Mouse (Mus musculus): ENCODE data around the gene Adcy3. TPM values are rescaled to one million over a fixed set of nuclear protein-coding genes. Genes with fewer than 3 reads are reported as not detected.

The Adcy3 gene
- total and polyA plus RNA-seq, 3 experiments, result 0.13 to 0.34 (median 0.13) TPM

DNA sequence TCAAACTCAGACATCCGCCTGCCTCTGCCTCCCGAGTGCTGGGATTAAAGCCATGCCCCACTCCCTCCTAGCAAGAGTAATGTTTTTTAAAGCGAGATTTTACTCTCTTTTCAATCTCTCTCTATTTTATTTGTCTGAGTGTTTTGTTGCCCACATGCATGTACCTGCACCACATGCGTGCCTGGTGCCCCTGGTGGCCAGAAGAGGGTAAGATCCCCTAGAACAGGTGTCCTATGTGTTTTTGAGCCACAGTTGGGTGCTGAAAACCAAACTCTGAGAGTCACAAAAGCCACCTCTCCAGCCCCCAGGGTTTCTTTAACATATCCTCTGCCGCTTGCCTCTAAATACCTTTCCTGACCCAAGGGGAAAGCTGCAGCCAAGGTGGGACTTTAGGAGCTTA lies 10.3 kb downstream of the Adcy3 start:
- Histone ChIP-seq H3K36me3 (replicated peaks in 1 of 2; ENCODE audit: control insufficient read depth in 1 of 2, insufficient read depth in 1 of 2, low read length in 1 of 2) (no peaks in the 10 kb centered on the region), H3K9ac (ENCODE audit: insufficient read depth, low read depth) (no peak overlapping the region), H3K27me3 (replicated peaks) (no peaks in the 10 kb centered on the region), H3K4me2 (ENCODE audit: insufficient read depth, low read depth, poor library complexity, severe bottlenecking) (no peak overlapping the region), H3K4me3 (replicated peaks in 1 of 3; ENCODE audit: low read depth in 2 of 3, low read length in 2 of 3, poor library complexity in 1 of 3) (no peak overlapping the region), H3K9me3 (replicated peaks; ENCODE audit: low read length) (no peaks in the 10 kb centered on the region), H3K4me1 (ENCODE audit: control insufficient read depth in 1 of 2, insufficient read depth in 2 of 2) (peaks cover 0 to 13% of the 10 kb centered on the region in 2 experiments; a peak in 2 of 4 replicates), H3K27ac (ENCODE audit: insufficient read depth, low read depth) (no peak overlapping the region), H3K79me2 (replicated peaks; ENCODE audit: control insufficient read depth, extremely low read depth, insufficient read depth, poor library complexity, severe bottlenecking) (no peaks in the 10 kb centered on the region)
- dilution Hi-C loops (cut with MboI; ENCODE audit: extremely low pct_ligation_motif_present, extremely low pct_unique_long_range_greater_than_20kb, low sequenced_read_pairs) (no loop called here), in situ Hi-C loops (cut with MboI; ENCODE audit: low pct_ligation_motif_present, low pct_unique_long_range_greater_than_20kb, low sequenced_read_pairs) (no loop called here)
- TF ChIP-seq SMC3 (IDR thresholded peaks at IDR 0.05; ENCODE audit: low read depth, low read length) (0 out of 2 replicates have a peak, but pooled peaks have one; percentile 14), RAD21 (IDR thresholded peaks at IDR 0.05; ENCODE audit: low read depth, low read length) (peak; percentile 3), CTCF (conservative IDR thresholded peaks at IDR 0.05 in 1 of 2, IDR thresholded peaks at IDR 0.05 in 1 of 2; ENCODE audit: low read depth in 2 of 2, low read length in 2 of 2) (peak in 1 of 2 experiments; percentile 49; a peak in 2 of 4 replicates), CHD1 (IDR thresholded peaks at IDR 0.05; ENCODE audit: low read depth, low read length) (no peak)
- peak; percentile 20 for DNase-seq (ENCODE audit: extremely low read depth)

DNA sequence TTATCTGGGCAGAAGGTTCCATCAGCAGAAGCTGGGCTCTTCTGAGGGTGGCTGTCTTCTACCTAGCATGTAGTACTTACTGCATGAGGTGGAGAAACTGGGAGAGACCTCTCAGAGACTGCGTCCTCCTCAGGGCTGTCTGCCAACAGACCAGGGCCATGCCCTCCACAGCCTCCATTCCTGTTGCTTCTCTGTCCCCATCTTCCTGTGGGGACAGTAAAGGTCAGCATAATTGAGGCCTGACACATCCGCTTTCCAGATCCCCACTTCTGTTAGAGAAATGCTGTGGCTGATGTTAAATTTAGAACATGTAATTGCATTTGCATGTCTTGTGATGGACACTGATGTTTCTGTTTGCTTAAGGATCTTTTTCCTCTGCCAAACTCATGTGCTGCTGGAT lies 18.0 kb downstream of the Adcy3 start:
- dilution Hi-C loops (cut with MboI; ENCODE audit: extremely low pct_ligation_motif_present, extremely low pct_unique_long_range_greater_than_20kb, low sequenced_read_pairs), result no loop called here
- no peaks in the 10 kb centered on the region for H3K36me3 ChIP-seq (replicated peaks in 1 of 2; ENCODE audit: control insufficient read depth in 1 of 2, insufficient read depth in 1 of 2, low read length in 1 of 2)
- DNase-seq (ENCODE audit: extremely low read depth), result no peak
- no peaks in the 10 kb centered on the region for H3K79me2 ChIP-seq (replicated peaks; ENCODE audit: control insufficient read depth, extremely low read depth, insufficient read depth, poor library complexity, severe bottlenecking)
- no peak overlapping the region for H3K4me2 ChIP-seq (ENCODE audit: insufficient read depth, low read depth, poor library complexity, severe bottlenecking)
- no peak for TF ChIP-seq PAX5 (IDR thresholded peaks at IDR 0.05; ENCODE audit: low read length)
- TF ChIP-seq CTCF (conservative IDR thresholded peaks at IDR 0.05 in 1 of 2, IDR thresholded peaks at IDR 0.05 in 1 of 2; ENCODE audit: low read depth in 2 of 2, low read length in 2 of 2), result no peak
- TF ChIP-seq CHD2 (IDR thresholded peaks at IDR 0.05; ENCODE audit: low read length), result no peak
- no peak for TF ChIP-seq ELF1 (IDR thresholded peaks at IDR 0.05; ENCODE audit: low read depth, low read length)
- no peak for TF ChIP-seq E2F4 (IDR thresholded peaks at IDR 0.05; ENCODE audit: insufficient replicate concordance, low read depth, low read length)
- no peak for TF ChIP-seq MAX (IDR thresholded peaks at IDR 0.05; ENCODE audit: low read length)
- no peak for TF ChIP-seq TCF12 (IDR thresholded peaks at IDR 0.05; ENCODE audit: low read depth, low read length)
- no peak for TF ChIP-seq BHLHE40 (IDR thresholded peaks at IDR 0.05; ENCODE audit: low read depth, low read length)
- no peak for TF ChIP-seq POLR2AphosphoS2 (IDR thresholded peaks at IDR 0.05; ENCODE audit: low read depth, low read length)
- no peak for TF ChIP-seq MAZ (IDR thresholded peaks at IDR 0.05; ENCODE audit: low read depth, low read length)
- no peak for TF ChIP-seq NELFE (IDR thresholded peaks at IDR 0.05; ENCODE audit: low read depth, low read length)
- TF ChIP-seq NRF1 (IDR thresholded peaks at IDR 0.05; ENCODE audit: low read depth, low read length), result no peak
- no peak for TF ChIP-seq KAT2A (IDR thresholded peaks at IDR 0.05; ENCODE audit: insufficient replicate concordance, low read length)
- no peak for TF ChIP-seq MAFK (IDR thresholded peaks at IDR 0.05; ENCODE audit: insufficient replicate concordance, low read length)
- no peak for TF ChIP-seq USF2 (conservative IDR thresholded peaks at IDR 0.05; ENCODE audit: low read depth, low read length)
- no peak for TF ChIP-seq RCOR1 (conservative IDR thresholded peaks at IDR 0.05; ENCODE audit: low read depth, low read length)
- TF ChIP-seq EP300 (IDR thresholded peaks at IDR 0.05; ENCODE audit: low read length), result no peak
- no peak for TF ChIP-seq MEF2A (IDR thresholded peaks at IDR 0.05; ENCODE audit: borderline replicate concordance, low read depth, low read length)
- no peak for TF ChIP-seq ZKSCAN1 (IDR thresholded peaks at IDR 0.05; ENCODE audit: borderline replicate concordance, low read depth, low read length)
- no peaks in the 10 kb centered on the region for H3K27me3 ChIP-seq (replicated peaks)
- H3K4me3 ChIP-seq (replicated peaks in 1 of 3; ENCODE audit: low read depth in 2 of 3, low read length in 2 of 3, poor library complexity in 1 of 3), result no peak overlapping the region
- H3K9me3 ChIP-seq (replicated peaks; ENCODE audit: low read length), result no peaks in the 10 kb centered on the region
- no peaks in the 10 kb centered on the region for H3K4me1 ChIP-seq (ENCODE audit: control insufficient read depth in 1 of 2, insufficient read depth in 2 of 2)
- in situ Hi-C loops (cut with MboI; ENCODE audit: low pct_ligation_motif_present, low pct_unique_long_range_greater_than_20kb, low sequenced_read_pairs), result no loop called here
- no peak overlapping the region for H3K27ac ChIP-seq (ENCODE audit: insufficient read depth, low read depth)
- no peak overlapping the region for H3K9ac ChIP-seq (ENCODE audit: insufficient read depth, low read depth)

Data from CH12.LX (cell line).